Mouse (Mus musculus) heart, embryonic 16.5 days (tissue): Measurements from ENCODE around the gene Plekha7. TPM values are rescaled to one million over a fixed set of nuclear protein-coding genes. Genes with fewer than 3 reads are reported as not detected.
A peak's percentile ranks its signal among the peaks of the same experiment; 100 is the strongest.

Source experiments
- ATAC-seq: fragments of 200-750 bp; cut with Nextera tagmentation; replicated peaks from 2 replicates; pipeline ENCODE4 v1.8.0; 2017; ENCODE audit warnings: moderate number of reproducible peaks; ENCODE audit not compliant: insufficient read depth, low FRiP score; ENCODE audit errors: extremely low read depth
- H3K27ac ChIP-seq: fragments of 300-500 bp; sonication (generic); 2 replicates; pipeline ENCODE4 v1.5.1; 2014; ENCODE audit warnings: mild to moderate bottlenecking, low read length, control low read depth, moderate library complexity
- H3K27me3 ChIP-seq: fragments of 300-500 bp; sonication (generic); 2 replicates; pipeline ENCODE4 v1.6.1; 2014; ENCODE audit warnings: low read length, mixed read lengths; ENCODE audit not compliant: control insufficient read depth, insufficient read depth
- H3K36me3 ChIP-seq: fragments of 300-500 bp; sonication (generic); 2 replicates; pipeline ENCODE4 v1.6.1; 2014; ENCODE audit not compliant: control insufficient read depth, insufficient read depth
- H3K4me1 ChIP-seq: fragments of 300-500 bp; sonication (generic); 2 replicates; pipeline ENCODE4 v1.6.1; 2014; ENCODE audit warnings: low read length, mixed read lengths; ENCODE audit not compliant: control insufficient read depth, insufficient read depth
- H3K4me2 ChIP-seq: fragments of 300-500 bp; sonication (generic); 2 replicates; pipeline ENCODE4 v1.6.1; 2014; ENCODE audit warnings: low read depth, mild to moderate bottlenecking, control low read depth, low read length
- H3K4me3 ChIP-seq: fragments of 300-500 bp; sonication (generic); 2 replicates; pipeline ENCODE4 v1.5.1; 2014; ENCODE audit warnings: mild to moderate bottlenecking, control low read depth, low read length
- H3K9ac ChIP-seq: fragments of 300-500 bp; sonication (generic); 2 replicates; pipeline ENCODE4 v1.6.1; 2014; ENCODE audit warnings: low read length, control low read depth
- H3K9me3 ChIP-seq: fragments of 300-500 bp; sonication (generic); replicated peaks from 2 replicates; pipeline ENCODE4 v1.6.1; 2016; ENCODE audit warnings: low read length; ENCODE audit not compliant: control insufficient read depth
- WGBS: fragments of 180-500 bp; shearing (Covaris S2); extraction: QIAGEN DNeasy Blood & Tissue Kit; methylation state at CpG from one replicate; pipeline ENCODE4 v1.1.7; 2014; 5-methylcytosine and 5-hydroxymethylcytosine counted together
- polyA plus RNA-seq: library from polyadenylated mRNA; unstranded; fragments of >200 nt; fragmentation: Nextera tagmentation; extraction: Ambion mirVana; gene quantifications from 2 replicates; pipeline ENCODE4 v1.2.1, GENCODE M21; 2015

Plekha7 gene
- polyA plus RNA-seq, 1 experiment from 2014 or later, result 44.5 TPM

- no peaks in the 10 kb centered on the region for H3K9me3 ChIP-seq
- no peaks in the 10 kb centered on the region for H3K36me3 ChIP-seq
- no peaks in the 10 kb centered on the region for H3K27me3 ChIP-seq
- no peak overlapping the region for H3K9ac ChIP-seq
- H3K4me1 ChIP-seq, result peaks cover 9% of the 10 kb centered on the region
- WGBS, result 87% methylated on average over 2 of the region's 2 CpGs
- H3K4me2 ChIP-seq, result no peak overlapping the region
- no peak overlapping the region for H3K27ac ChIP-seq
- no peak overlapping the region for H3K4me3 ChIP-seq
- ATAC-seq, result no peak
These were observed 9.3 kb downstream of the Plekha7 start for GRCm38 (mm10) chr7:116298851-116299250.

GRCm38 (mm10) chr7:116298389-116298788 lies 9.8 kb downstream of the Plekha7 start:
- 72% methylated on average over 10 of the region's 10 CpGs for WGBS
- Histone ChIP-seq H3K4me3 (no peak overlapping the region), H3K9ac (no peak overlapping the region), H3K4me2 (no peak overlapping the region), H3K9me3 (no peaks in the 10 kb centered on the region), H3K36me3 (no peaks in the 10 kb centered on the region), H3K27me3 (no peaks in the 10 kb centered on the region), H3K27ac (no peak overlapping the region), H3K4me1 (peaks cover 6% of the 10 kb centered on the region)
- no peak for ATAC-seq

GRCm38 (mm10) chr7:116294961-116295360 lies 13.2 kb downstream of the Plekha7 start:
- peak overlapping the region; percentile 41; the same call in 1 of the 2 replicates for H3K9ac ChIP-seq

GRCm38 (mm10) chr7:116292377-116292776 lies 15.8 kb downstream of the Plekha7 start:
- Histone ChIP-seq H3K4me1 (peaks cover 17% of the 10 kb centered on the region), H3K4me2 (no peak overlapping the region), H3K27ac (no peak overlapping the region), H3K9ac (no peak overlapping the region), H3K9me3 (no peaks in the 10 kb centered on the region), H3K4me3 (no peak overlapping the region), H3K27me3 (no peaks in the 10 kb centered on the region), H3K36me3 (no peaks in the 10 kb centered on the region)
- ATAC-seq, result no peak
- 55% methylated on average over 5 of the region's 5 CpGs for WGBS

More at GRCm38 (mm10) chr7:116294961-116295360, 13.2 kb downstream of the Plekha7 start:
- no peaks in the 10 kb centered on the region for H3K36me3 ChIP-seq
- no peaks in the 10 kb centered on the region for H3K27me3 ChIP-seq
- H3K4me1 ChIP-seq, result peaks cover 12% of the 10 kb centered on the region
- H3K4me2 ChIP-seq, result no peak overlapping the region
- ATAC-seq, result no peak
- 50% methylated on average over 3 of the region's 3 CpGs for WGBS
- no peak overlapping the region for H3K4me3 ChIP-seq
- H3K9me3 ChIP-seq, result no peaks in the 10 kb centered on the region
- no peak overlapping the region for H3K27ac ChIP-seq

GRCm38 (mm10) chr7:116290559-116290958 lies 17.6 kb downstream of the Plekha7 start:
- no peak overlapping the region for H3K9ac ChIP-seq
- H3K4me1 ChIP-seq, result peaks cover 34% of the 10 kb centered on the region

GRCm38 (mm10) chr7:116288996-116289395 lies 19.2 kb downstream of the Plekha7 start:
- H3K9ac ChIP-seq, result no peak overlapping the region
- no peak overlapping the region for H3K4me2 ChIP-seq
- peaks cover 28% of the 10 kb centered on the region for H3K4me1 ChIP-seq
- H3K27ac ChIP-seq, result no peak overlapping the region
- no peaks in the 10 kb centered on the region for H3K9me3 ChIP-seq
- no peaks in the 10 kb centered on the region for H3K36me3 ChIP-seq
- no peak for ATAC-seq
- 88% methylated on average over 3 of the region's 3 CpGs for WGBS
- H3K4me3 ChIP-seq, result no peak overlapping the region
- no peaks in the 10 kb centered on the region for H3K27me3 ChIP-seq

More at GRCm38 (mm10) chr7:116290559-116290958, 17.6 kb downstream of the Plekha7 start:
- Histone ChIP-seq H3K27ac (no peak overlapping the region), H3K4me2 (no peak overlapping the region), H3K36me3 (no peaks in the 10 kb centered on the region), H3K9me3 (no peaks in the 10 kb centered on the region), H3K4me3 (no peak overlapping the region), H3K27me3 (no peaks in the 10 kb centered on the region)
- no peak for ATAC-seq
- WGBS, result 54% methylated on average over 1 of the region's 1 CpGs

GRCm38 (mm10) chr7:116287959-116288358 lies 20.2 kb downstream of the Plekha7 start:
- H3K4me3 ChIP-seq, result no peak overlapping the region
- WGBS, result 53% methylated on average over 5 of the region's 5 CpGs
- no peaks in the 10 kb centered on the region for H3K9me3 ChIP-seq
- peaks cover 28% of the 10 kb centered on the region for H3K4me1 ChIP-seq
- H3K27me3 ChIP-seq, result no peaks in the 10 kb centered on the region
- H3K36me3 ChIP-seq, result no peaks in the 10 kb centered on the region
- H3K9ac ChIP-seq, result no peak overlapping the region
- peak overlapping the region; percentile 38; the same call in 1 of the 2 replicates for H3K27ac ChIP-seq
- no peak overlapping the region for H3K4me2 ChIP-seq
- ATAC-seq, result no peak

- Histone ChIP-seq H3K4me2 (no peak overlapping the region), H3K27me3 (no peaks in the 10 kb centered on the region), H3K9ac (peak overlapping the region; percentile 50), H3K36me3 (no peaks in the 10 kb centered on the region), H3K27ac (peak overlapping the region; percentile 90), H3K4me3 (no peak overlapping the region), H3K4me1 (peaks cover 28% of the 10 kb centered on the region), H3K9me3 (no peaks in the 10 kb centered on the region)
- WGBS, result 36% methylated on average over 11 of the region's 11 CpGs
- no peak for ATAC-seq
These were observed 21.4 kb downstream of the Plekha7 start for GRCm38 (mm10) chr7:116286611-116287355.

- Histone ChIP-seq H3K9me3 (no peaks in the 10 kb centered on the region), H3K4me1 (peaks cover 28% of the 10 kb centered on the region), H3K9ac (peak overlapping the region; percentile 18; the same call in 1 of the 2 replicates), H3K36me3 (no peaks in the 10 kb centered on the region), H3K4me3 (no peak overlapping the region), H3K27me3 (no peaks in the 10 kb centered on the region), H3K4me2 (no peak overlapping the region), H3K27ac (peak overlapping the region; percentile 90)
- WGBS, result 35% methylated on average over 12 of the region's 12 CpGs
- peak; percentile 86 for ATAC-seq
These were observed 22.0 kb downstream of the Plekha7 start for GRCm38 (mm10) chr7:116286173-116286572.
